Mouse (Mus musculus) forebrain, embryonic 10.5 days (tissue): ENCODE measurements at regions not wholly inside any gene's neighbourhood (a gene's known extent, or its start where the extent isn't known, plus 50 kb on each side); places are given as distances from the start of the nearest gene placed in this dataset.
"Not testable (repeated sequence)": the region's sequence is repeated elsewhere in the genome, so short reads cannot be mapped to it uniquely, and the experiment has no call there.

Experiments used
- DNase-seq: peaks from one replicate; pipeline ENCODE4 v3.0.0-alpha.2; 2017; ENCODE audit warnings: low spot score; ENCODE audit errors: extremely low spot score
- H3K27ac ChIP-seq: fragments of 300-500 bp; sonication (generic); 2 replicates; pipeline ENCODE4 v1.5.1; 2016; ENCODE audit warnings: mild to moderate bottlenecking
- H3K27me3 ChIP-seq: fragments of 300-500 bp; sonication (generic); 2 replicates; pipeline ENCODE4 v1.6.1; 2016; ENCODE audit warnings: mild to moderate bottlenecking; ENCODE audit not compliant: poor library complexity, severe bottlenecking
- H3K36me3 ChIP-seq: fragments of 300-500 bp; sonication (generic); replicated peaks from 2 replicates; pipeline ENCODE4 v1.6.1; 2016; ENCODE audit warnings: mild to moderate bottlenecking, moderate library complexity
- H3K4me1 ChIP-seq: fragments of 300-500 bp; sonication (generic); 2 replicates; pipeline ENCODE4 v1.6.1; 2016
- H3K4me3 ChIP-seq: fragments of 300-500 bp; sonication (generic); 2 replicates; pipeline ENCODE4 v1.5.1; 2016; ENCODE audit warnings: mild to moderate bottlenecking, moderate library complexity
- H3K9me3 ChIP-seq: fragments of 300-500 bp; sonication (generic); 2 replicates; pipeline ENCODE4 v1.6.1; 2016; ENCODE audit warnings: mild to moderate bottlenecking, moderate library complexity
- WGBS: fragments of 180-500 bp; shearing (Covaris S2); methylation state at CpG from one replicate; pipeline ENCODE4 v1.1.7; 2016; 5-methylcytosine and 5-hydroxymethylcytosine counted together

DNA sequence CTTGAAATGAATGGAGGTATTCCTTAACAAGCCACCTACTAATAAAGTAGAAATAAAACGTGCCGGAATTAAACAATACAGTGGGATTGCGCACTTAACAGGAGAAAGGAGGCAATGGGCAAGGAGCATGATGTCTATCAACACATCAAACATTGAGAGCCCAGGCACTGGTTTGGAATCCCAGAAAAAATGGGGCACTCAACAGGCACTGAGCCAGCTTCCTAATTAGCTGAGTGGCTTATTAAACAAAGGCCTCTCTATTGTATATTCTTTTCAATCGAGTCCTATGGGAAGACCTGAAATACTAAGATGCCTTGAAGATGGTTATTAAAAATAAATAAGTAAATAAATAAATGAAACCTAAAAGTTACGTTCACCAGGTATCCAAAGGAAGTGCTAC, 897.3 kb downstream of the Ttll7 start:
- no peaks in the 10 kb centered on the region for H3K27me3 ChIP-seq
- H3K36me3 ChIP-seq = no peaks in the 10 kb centered on the region
- H3K27ac ChIP-seq = no peak overlapping the region
- WGBS = 65% methylated on average over 5 of the region's 5 CpGs
- H3K4me3 ChIP-seq = no peak overlapping the region
- DNase-seq = no peak
- no peaks in the 10 kb centered on the region for H3K9me3 ChIP-seq
- peaks cover 24% of the 10 kb centered on the region for H3K4me1 ChIP-seq

GRCm38 (mm10) chr3:147736673-147737439, 884.7 kb downstream of the Ttll7 start:
- peaks cover 5% of the 10 kb centered on the region; the same call in 1 of the 2 replicates for H3K4me1 ChIP-seq
- H3K27me3 ChIP-seq = no peaks in the 10 kb centered on the region
- no peak for DNase-seq
- no peak overlapping the region for H3K4me3 ChIP-seq
- H3K9me3 ChIP-seq = no peaks in the 10 kb centered on the region
- 84% methylated on average over 6 of the region's 6 CpGs for WGBS
- no peak overlapping the region for H3K27ac ChIP-seq
- H3K36me3 ChIP-seq = no peaks in the 10 kb centered on the region

DNA sequence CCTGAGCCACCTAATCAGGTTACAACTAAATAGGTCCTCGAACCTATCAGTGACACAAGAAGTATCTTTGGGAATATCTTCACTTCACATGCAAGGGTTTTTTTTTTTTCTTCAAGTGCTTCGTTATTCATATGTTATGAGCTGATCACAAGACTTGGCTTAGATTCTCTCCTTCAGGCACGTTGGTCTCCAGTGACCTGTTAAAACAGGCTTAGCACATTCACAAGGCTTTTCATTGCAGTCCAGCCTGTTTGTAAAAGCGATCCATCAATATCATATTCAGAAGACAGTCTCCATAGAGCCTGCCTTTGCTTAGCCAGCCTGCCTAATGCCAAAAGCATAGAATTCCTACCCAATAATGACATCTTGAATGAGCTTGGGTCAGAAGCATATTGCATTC, 864.2 kb downstream of the Ttll7 start:
- Histone ChIP-seq H3K27me3 (no peaks in the 10 kb centered on the region), H3K4me3 (no peak overlapping the region), H3K27ac (no peak overlapping the region), H3K36me3 (no peaks in the 10 kb centered on the region), H3K9me3 (no peaks in the 10 kb centered on the region), H3K4me1 (no peaks in the 10 kb centered on the region)
- WGBS = 71% methylated on average over 4 of the region's 4 CpGs
- DNase-seq = no peak

DNA sequence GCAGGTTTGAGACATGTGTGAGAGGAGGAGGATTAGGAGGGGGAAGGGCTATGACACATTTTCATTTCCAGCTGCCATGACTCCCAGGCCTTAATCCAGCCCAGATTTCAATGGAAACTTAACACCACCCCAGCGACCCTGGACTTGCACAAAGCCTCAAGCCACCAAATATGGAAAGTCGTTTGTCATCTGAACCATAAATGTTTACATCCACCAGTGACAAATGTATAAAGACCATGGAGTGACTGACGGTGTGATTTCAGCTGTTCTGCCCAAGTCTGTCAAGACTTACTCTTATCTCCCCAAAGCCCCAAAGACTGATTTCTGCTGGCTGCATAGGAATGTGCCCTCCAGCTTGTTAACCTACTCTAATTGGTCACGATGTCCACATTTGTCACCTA, 855.2 kb downstream of the Ttll7 start:
- H3K36me3 ChIP-seq = no peaks in the 10 kb centered on the region
- H3K4me1 ChIP-seq = peaks cover 12% of the 10 kb centered on the region
- 0 out of 2 replicates have a peak overlapping the region, but pooled peaks have one; percentile 2 for H3K27ac ChIP-seq
- peak; percentile 23 for DNase-seq
- H3K27me3 ChIP-seq = no peaks in the 10 kb centered on the region
- H3K4me3 ChIP-seq = no peak overlapping the region
- no peaks in the 10 kb centered on the region for H3K9me3 ChIP-seq
- 40% methylated on average over 4 of the region's 4 CpGs for WGBS

DNA sequence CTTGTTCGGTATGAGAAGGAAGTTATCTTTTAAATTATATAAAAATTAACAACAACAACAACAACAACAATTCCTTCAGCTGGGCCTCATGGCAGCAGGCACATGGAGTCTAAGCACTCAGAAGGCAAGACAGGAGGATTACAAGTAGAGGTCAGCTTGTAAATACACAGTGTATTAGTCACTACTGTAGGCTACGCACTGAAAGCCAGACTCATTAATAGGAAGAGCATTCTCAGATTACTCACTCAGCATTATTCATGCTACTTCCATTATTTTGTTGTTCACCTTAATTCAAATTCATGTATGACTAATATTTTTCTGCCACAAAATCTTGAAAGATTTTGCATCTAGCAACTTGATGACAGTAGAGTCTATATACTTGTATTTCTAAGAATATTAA, 831.6 kb downstream of the Ttll7 start:
- H3K27ac ChIP-seq = no peak overlapping the region
- H3K27me3 ChIP-seq = no peaks in the 10 kb centered on the region
- peaks cover 23% of the 10 kb centered on the region for H3K4me1 ChIP-seq
- 89% methylated on average over 2 of the region's 2 CpGs for WGBS
- H3K9me3 ChIP-seq = no peaks in the 10 kb centered on the region
- no peak overlapping the region for H3K4me3 ChIP-seq
- no peaks in the 10 kb centered on the region for H3K36me3 ChIP-seq
- DNase-seq = no peak

- no peaks in the 10 kb centered on the region for H3K27me3 ChIP-seq
- no peak overlapping the region for H3K4me3 ChIP-seq
- peak overlapping the region; percentile 65 for H3K27ac ChIP-seq
- H3K9me3 ChIP-seq = no peaks in the 10 kb centered on the region
- DNase-seq = no peak
- 12% methylated on average over 1 of the region's 1 CpGs for WGBS
- H3K4me1 ChIP-seq = peaks cover 23% of the 10 kb centered on the region
- no peaks in the 10 kb centered on the region for H3K36me3 ChIP-seq
These were observed 828.1 kb downstream of the Ttll7 start for GRCm38 (mm10) chr3:147680299-147680698.

DNA sequence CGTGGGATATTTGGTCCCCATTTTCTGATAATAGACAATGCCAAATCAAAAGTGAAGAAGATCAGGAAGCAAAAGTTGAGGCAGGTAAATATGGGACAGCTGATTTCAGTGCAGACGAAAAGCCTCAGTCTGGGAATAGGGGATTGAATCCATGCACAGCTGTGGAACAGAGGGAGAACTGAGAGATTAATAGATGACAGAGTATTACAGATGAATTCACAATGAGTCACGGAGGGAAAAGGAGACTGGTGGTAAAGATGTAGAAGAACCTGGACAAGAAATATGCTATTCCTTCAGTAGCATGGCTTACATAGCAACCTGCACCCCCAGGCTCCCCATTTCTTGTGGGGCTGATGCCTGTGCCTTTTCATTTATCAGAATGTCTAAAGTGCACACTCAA, 810.4 kb downstream of the Ttll7 start:
- Histone ChIP-seq H3K36me3 (no peaks in the 10 kb centered on the region), H3K27me3 (no peaks in the 10 kb centered on the region), H3K4me3 (no peak overlapping the region), H3K4me1 (no peaks in the 10 kb centered on the region), H3K9me3 (no peaks in the 10 kb centered on the region), H3K27ac (no peak overlapping the region)
- 87% methylated on average over 3 of the region's 3 CpGs for WGBS
- DNase-seq = no peak

GRCm38 (mm10) chr3:147652849-147653248, 800.7 kb downstream of the Ttll7 start:
- 76% methylated on average over 6 of the region's 6 CpGs for WGBS
- DNase-seq = no peak

DNA sequence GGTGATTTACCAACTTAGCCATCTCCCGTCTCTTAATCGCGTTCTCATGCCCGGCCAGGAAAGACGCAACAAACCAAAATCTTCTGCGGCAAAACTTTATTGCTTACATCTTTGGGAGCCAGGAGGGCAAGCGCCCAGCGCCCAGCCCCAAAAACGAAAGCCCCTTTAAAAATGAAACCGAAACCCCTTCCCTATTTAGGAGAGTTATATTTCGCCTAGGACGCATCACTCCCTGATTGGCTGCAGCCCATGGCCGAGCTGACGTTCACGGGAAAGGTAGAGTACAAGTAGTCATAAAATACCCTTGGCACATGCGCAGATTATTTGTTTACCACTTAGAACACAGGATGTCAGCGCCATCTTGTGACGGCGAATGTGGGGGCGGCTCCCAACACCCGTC, 783.3 kb downstream of the Ttll7 start:
- not testable (repeated sequence) for H3K27me3 ChIP-seq, H3K27ac ChIP-seq, H3K4me1 ChIP-seq, DNase-seq, H3K4me3 ChIP-seq, H3K36me3 ChIP-seq, H3K9me3 ChIP-seq
- WGBS = 95% methylated on average over 21 of the region's 21 CpGs

More at GRCm38 (mm10) chr3:147652849-147653248, 800.7 kb downstream of the Ttll7 start:
- Histone ChIP-seq H3K27me3 (no peaks in the 10 kb centered on the region), H3K27ac (no peak overlapping the region), H3K4me3 (no peak overlapping the region), H3K36me3 (no peaks in the 10 kb centered on the region), H3K9me3 (no peaks in the 10 kb centered on the region), H3K4me1 (no peaks in the 10 kb centered on the region)

GRCm38 (mm10) chr3:147631151-147631550, 779.0 kb downstream of the Ttll7 start:
- Histone ChIP-seq H3K4me1 (no peaks in the 10 kb centered on the region), H3K27ac (no peak overlapping the region), H3K27me3 (no peaks in the 10 kb centered on the region), H3K36me3 (no peaks in the 10 kb centered on the region), H3K9me3 (no peaks in the 10 kb centered on the region), H3K4me3 (no peak overlapping the region)
- WGBS = 96% methylated on average over 3 of the region's 3 CpGs
- DNase-seq = no peak

DNA sequence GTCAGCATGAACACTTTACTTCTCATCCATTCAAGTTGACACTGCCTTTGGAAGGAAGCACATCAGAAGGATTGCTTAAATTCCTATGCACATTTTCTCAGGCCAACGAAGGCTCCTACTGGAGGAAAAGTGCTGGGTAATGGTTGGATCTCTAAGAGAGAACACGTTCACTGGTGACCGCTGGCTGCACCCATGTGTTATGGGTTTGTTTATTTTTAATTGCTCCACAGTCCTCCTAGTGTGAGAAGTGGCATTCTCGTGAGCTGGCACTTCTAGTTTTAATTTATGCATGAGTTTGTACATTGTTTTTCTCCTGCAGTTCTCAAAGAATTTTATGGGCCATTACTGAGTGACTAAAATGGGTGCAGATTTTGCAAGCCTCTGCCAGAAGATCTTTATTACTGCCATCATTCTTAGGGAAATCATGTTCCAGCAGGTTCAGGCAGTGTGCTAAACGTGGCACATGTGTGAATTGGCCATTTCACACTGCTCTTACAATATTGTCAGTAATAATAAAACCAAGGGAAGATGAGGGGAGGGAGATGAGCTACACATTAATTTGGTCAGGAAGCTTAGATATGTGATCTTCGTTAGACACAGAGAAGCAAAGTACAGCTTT, 731.6 kb downstream of the Ttll7 start:
- Histone ChIP-seq H3K4me3 (no peak overlapping the region), H3K27me3 (no peaks in the 10 kb centered on the region), H3K36me3 (no peaks in the 10 kb centered on the region), H3K9me3 (no peaks in the 10 kb centered on the region), H3K27ac (no peak overlapping the region), H3K4me1 (no peaks in the 10 kb centered on the region)
- no peak for DNase-seq
- WGBS = 79% methylated on average over 6 of the region's 6 CpGs

GRCm38 (mm10) chr3:147571850-147572249, 719.7 kb downstream of the Ttll7 start:
- H3K4me1 ChIP-seq = no peaks in the 10 kb centered on the region
- no peak for DNase-seq
- 89% methylated on average over 4 of the region's 4 CpGs for whole genome bisulfite sequencing

DNA sequence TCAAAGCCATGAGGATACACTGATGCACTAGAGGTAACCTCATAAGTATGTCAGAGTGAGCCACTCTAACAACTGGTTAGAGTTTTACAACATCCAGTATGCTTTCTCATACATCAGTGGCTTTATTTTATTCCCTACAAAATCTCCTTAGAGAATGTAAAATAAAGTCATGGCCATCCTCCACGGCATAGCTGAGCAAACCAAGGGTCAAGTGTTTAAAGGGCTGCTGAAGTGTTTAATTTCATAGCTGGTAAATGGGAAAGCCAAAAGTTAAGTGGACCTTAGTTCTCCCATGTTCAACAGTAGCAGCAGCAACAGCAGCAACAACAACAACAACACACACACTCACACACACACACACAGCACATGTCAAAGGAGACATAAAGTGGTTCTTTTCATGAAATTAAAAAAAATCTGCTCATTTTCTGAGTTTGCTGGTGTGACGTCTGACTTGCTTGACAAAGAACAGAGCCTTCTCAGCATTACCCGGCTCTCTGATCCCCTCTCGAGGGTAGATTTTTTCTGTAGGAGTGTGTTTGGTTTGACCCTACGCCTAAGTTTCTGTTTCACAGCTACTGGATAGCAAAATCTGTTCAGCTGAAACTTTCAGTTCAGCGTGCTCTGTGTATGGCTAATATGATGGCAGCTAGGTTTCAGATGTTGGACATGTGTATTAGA, 693.3 kb downstream of the Ttll7 start:
- H3K9me3 ChIP-seq = no peaks in the 10 kb centered on the region
- H3K4me1 ChIP-seq = no peaks in the 10 kb centered on the region
- H3K4me3 ChIP-seq = no peak overlapping the region
- H3K36me3 ChIP-seq = no peaks in the 10 kb centered on the region
- 81% methylated on average over 6 of the region's 6 CpGs for WGBS
- H3K27me3 ChIP-seq = no peaks in the 10 kb centered on the region
- no peak overlapping the region for H3K27ac ChIP-seq
- no peak for DNase-seq

More at GRCm38 (mm10) chr3:147571850-147572249, 719.7 kb downstream of the Ttll7 start:
- Histone ChIP-seq H3K27ac (no peak overlapping the region), H3K9me3 (no peaks in the 10 kb centered on the region), H3K27me3 (no peaks in the 10 kb centered on the region), H3K36me3 (no peaks in the 10 kb centered on the region), H3K4me3 (no peak overlapping the region)
